Comparison of ENCODE assay signal across 7 mouse cellular contexts in genomic region chr7:45216442-45217183, GRCm38 (mm10). TPM values are rescaled to one million over a fixed set of nuclear protein-coding genes. Genes with fewer than 3 reads are reported as not detected.
DNase-seq lines count a peak whose midpoint lies in the region; ATAC-seq and TF ChIP-seq lines count a peak whose summit lies in the region.

No protein-coding gene starts in this region.

- DNase-seq in adipocyte (ENCODE audit: low spot score) = peak; percentile 63
- peak; percentile 87 for DNase-seq in hindbrain, postnatal 0 days (ENCODE audit: low spot score)
- peak; percentile 52 to 64 for DNase-seq in lung, adult 18-20 months
- peak; percentile 64 for DNase-seq in ovary, postnatal 14 days (ENCODE audit: low spot score)
- no peak for DNase-seq in thymus, adult 2 months

- peak overlapping the region; percentile 72 for H3K9ac ChIP-seq in forebrain, embryonic 15.5 days (replicated peaks)
- H3K9ac ChIP-seq in hindbrain, postnatal 0 days (replicated peaks; ENCODE audit: low read length) = peak overlapping the region; percentile 66

- peak; percentile 80 for ATAC-seq in forebrain, embryonic 15.5 days (replicated peaks)
- ATAC-seq in hindbrain, postnatal 0 days = peak; percentile 84

- peaks cover 45% of the 10 kb centered on the region for H3K36me3 ChIP-seq in E14TG2a.4 (ENCODE audit: insufficient read depth, low read length)
- H3K36me3 ChIP-seq in forebrain, embryonic 15.5 days = peaks cover 6% of the 10 kb centered on the region; the same call in 1 of the 2 replicates
- H3K36me3 ChIP-seq in hindbrain, postnatal 0 days (ENCODE audit: insufficient read depth, low read length) = no peaks in the 10 kb centered on the region; the same call in 1 of the 2 replicates
- no peaks in the 10 kb centered on the region for H3K36me3 ChIP-seq in thymus, adult 2 months (ENCODE audit: control insufficient read depth, insufficient read depth, low read length)

- H3K4me3 ChIP-seq in E14TG2a.4 (replicated peaks; ENCODE audit: low read length) = peak overlapping the region; percentile 89
- peak overlapping the region; percentile 52 for H3K4me3 ChIP-seq in forebrain, embryonic 15.5 days
- peak overlapping the region; percentile 50 for H3K4me3 ChIP-seq in hindbrain, postnatal 0 days (ENCODE audit: low read length)
- no peak overlapping the region for H3K4me3 ChIP-seq in thymus, adult 2 months (ENCODE audit: control insufficient read depth, insufficient read depth, low read length)

- no peak for TF ChIP-seq CTCF in E14TG2a.4 (conservative IDR thresholded peaks at IDR 0.05; ENCODE audit: low read length)
- TF ChIP-seq CTCF in hindbrain, postnatal 0 days (IDR thresholded peaks at IDR 0.05; ENCODE audit: low read depth) = no peak
- TF ChIP-seq CTCF in thymus, adult 2 months (IDR thresholded peaks at IDR 0.05; ENCODE audit: borderline replicate concordance, control insufficient read depth, extremely low read depth, insufficient read depth, low read length, poor library complexity) = no peak

- H3K27me3 ChIP-seq in E14TG2a.4 (ENCODE audit: insufficient read depth, low read length) = peaks cover 7% of the 10 kb centered on the region
- peaks cover 5% of the 10 kb centered on the region; the same call in 1 of the 2 replicates for H3K27me3 ChIP-seq in forebrain, embryonic 15.5 days
- 0 out of 2 replicates have a peak, but pooled peaks cover 5% of the 10 kb centered on the region for H3K27me3 ChIP-seq in hindbrain, postnatal 0 days (ENCODE audit: insufficient read depth, low read length)
- H3K27me3 ChIP-seq in thymus, adult 2 months (ENCODE audit: control insufficient read depth, insufficient read depth, low read length) = peaks cover 8% of the 10 kb centered on the region; the same call in 1 of the 2 replicates

- under 1% methylated on average over 13 of the region's 13 CpGs for WGBS in forebrain, embryonic 15.5 days
- 2% methylated on average over 13 of the region's 13 CpGs for WGBS in hindbrain, postnatal 0 days
- 6% methylated on average over 13 of the region's 13 CpGs for WGBS in thymus, adult 2 months

- H3K4me2 ChIP-seq in forebrain, embryonic 15.5 days (replicated peaks) = peak overlapping the region; percentile 91
- H3K4me2 ChIP-seq in hindbrain, postnatal 0 days (ENCODE audit: low read depth, low read length) = peak overlapping the region; percentile 71

- H3K9me3 ChIP-seq in E14TG2a.4 (ENCODE audit: low read length) = no peaks in the 10 kb centered on the region
- H3K9me3 ChIP-seq in forebrain, embryonic 15.5 days = no peaks in the 10 kb centered on the region
- H3K9me3 ChIP-seq in hindbrain, postnatal 0 days (ENCODE audit: low read length) = no peaks in the 10 kb centered on the region

- H3K4me1 ChIP-seq in E14TG2a.4 (replicated peaks; ENCODE audit: low read depth, low read length) = peaks cover 79% of the 10 kb centered on the region
- H3K4me1 ChIP-seq in forebrain, embryonic 15.5 days = peaks cover 29% of the 10 kb centered on the region
- H3K4me1 ChIP-seq in hindbrain, postnatal 0 days (ENCODE audit: insufficient read depth, low read length) = peaks cover 14% of the 10 kb centered on the region; the same call in 1 of the 2 replicates
- peaks cover 2% of the 10 kb centered on the region for H3K4me1 ChIP-seq in thymus, adult 2 months (replicated peaks; ENCODE audit: control insufficient read depth, insufficient read depth, low read length)

- peak overlapping the region; percentile 78 for H3K27ac ChIP-seq in forebrain, embryonic 15.5 days (replicated peaks)
- H3K27ac ChIP-seq in hindbrain, postnatal 0 days = peak overlapping the region; percentile 81
- no peak overlapping the region for H3K27ac ChIP-seq in thymus, adult 2 months (ENCODE audit: control insufficient read depth, insufficient read depth, low read length)

- TF ChIP-seq POLR2A in thymus, adult 2 months (IDR thresholded peaks at IDR 0.05; ENCODE audit: control insufficient read depth, extremely low read depth, insufficient read depth, low read length, poor library complexity) = no peak

RNA-seq across cellular contexts. Expression of gene Tead2, which starts 1.1 kb away (rescaled TPM):
- polyA plus RNA-seq in forebrain, embryonic 15.5 days (2015; fragmentation: Nextera tagmentation; extraction: Ambion mirVana) = 92.8 and 106 TPM in 2 replicates
- 58.0 and 73.6 TPM in 2 replicates for total RNA-seq in hindbrain, postnatal 0 days (2014; rRNA removed)
- 36.0 and 37.3 TPM in 2 replicates for polyA plus RNA-seq in hindbrain, postnatal 0 days (2015; fragmentation: Nextera tagmentation; extraction: Ambion mirVana)
- polyA plus RNA-seq in thymus, adult 2 months (2012; rRNA removed) = 5.0 and 8.5 TPM in 2 replicates

RNA-seq across cellular contexts. Expression of gene Dkkl1, which starts 4.7 kb away (rescaled TPM):
- polyA plus RNA-seq in forebrain, embryonic 15.5 days (2015; fragmentation: Nextera tagmentation; extraction: Ambion mirVana) = 1.4 and 2.0 TPM in 2 replicates
- 15.7 and 18.3 TPM in 2 replicates for total RNA-seq in hindbrain, postnatal 0 days (2014; rRNA removed)
- polyA plus RNA-seq in hindbrain, postnatal 0 days (2015; fragmentation: Nextera tagmentation; extraction: Ambion mirVana) = 24.0 and 25.4 TPM in 2 replicates
- polyA plus RNA-seq in thymus, adult 2 months (2012; rRNA removed) = 3.0 and 3.5 TPM in 2 replicates

RNA-seq across cellular contexts. Expression of gene Ccdc155, which starts 11.9 kb away (rescaled TPM):
- 0.74 and 0.75 TPM in 2 replicates for polyA plus RNA-seq in forebrain, embryonic 15.5 days (2015; fragmentation: Nextera tagmentation; extraction: Ambion mirVana)
- 0.10 TPM in 1 of 2 replicates, not detected in the other for total RNA-seq in hindbrain, postnatal 0 days (2014; rRNA removed)
- 0.46 and 0.55 TPM in 2 replicates for polyA plus RNA-seq in hindbrain, postnatal 0 days (2015; fragmentation: Nextera tagmentation; extraction: Ambion mirVana)
- polyA plus RNA-seq in thymus, adult 2 months (2012; rRNA removed) = 0.32 and 0.37 TPM in 2 replicates

RNA-seq across cellular contexts. Expression of gene Cd37, which starts 22.3 kb away (rescaled TPM):
- 1.3 and 1.6 TPM in 2 replicates for polyA plus RNA-seq in forebrain, embryonic 15.5 days (2015; fragmentation: Nextera tagmentation; extraction: Ambion mirVana)
- 0.40 and 1.0 TPM in 2 replicates for total RNA-seq in hindbrain, postnatal 0 days (2014; rRNA removed)
- 2.2 and 2.4 TPM in 2 replicates for polyA plus RNA-seq in hindbrain, postnatal 0 days (2015; fragmentation: Nextera tagmentation; extraction: Ambion mirVana)
- 412 and 423 TPM in 2 replicates for polyA plus RNA-seq in thymus, adult 2 months (2012; rRNA removed)

RNA-seq across cellular contexts. Expression of gene Slc6a16, which starts 24.3 kb away (rescaled TPM):
- 0.17 and 0.20 TPM in 2 replicates for polyA plus RNA-seq in forebrain, embryonic 15.5 days (2015; fragmentation: Nextera tagmentation; extraction: Ambion mirVana)
- 1.3 and 1.8 TPM in 2 replicates for total RNA-seq in hindbrain, postnatal 0 days (2014; rRNA removed)
- 2.0 and 2.1 TPM in 2 replicates for polyA plus RNA-seq in hindbrain, postnatal 0 days (2015; fragmentation: Nextera tagmentation; extraction: Ambion mirVana)
- polyA plus RNA-seq in thymus, adult 2 months (2012; rRNA removed) = 0.30 and 0.37 TPM in 2 replicates
